Mouse (Mus musculus): ENCODE results near the gene Car5a.

GRCm38 (mm10) chr8:121909663-121910062 is 35.0 kb downstream of the Car5a start:
- TF ChIP-seq POLR2AphosphoS5 (IDR thresholded peaks at IDR 0.05; ENCODE audit: insufficient replicate concordance, low read depth, low read length): no peak
- peak; percentile 34; the same call in 1 of the 2 replicates for TF ChIP-seq CTCF (IDR thresholded peaks at IDR 0.05; ENCODE audit: low read depth, low read length)
